Mouse (Mus musculus) ES-E14 (cell line): ENCODE data around the gene Naga.

ENCODE experiments used
- CHD2 ChIP-seq: IDR thresholded peaks from 2 replicates; pipeline ENCODE4 v1.6.1; 2014; ENCODE audit warnings: mild to moderate bottlenecking, low read depth, low read length, inconsistent platforms
- MAFK ChIP-seq: IDR thresholded peaks from 2 replicates; pipeline ENCODE4 v1.6.1; 2014; ENCODE audit warnings: mild to moderate bottlenecking, low read depth, low read length, inconsistent platforms; ENCODE audit not compliant: insufficient read depth
- ZNF384 ChIP-seq: IDR thresholded peaks from 2 replicates; pipeline ENCODE4 v1.6.1; 2012; ENCODE audit warnings: low read depth, low read length, inconsistent platforms

GRCm38 (mm10) chr15:82339150-82339549 is 425 bp upstream of the Naga start:
- TF ChIP-seq CHD2: no peak
- TF ChIP-seq MAFK: no peak
- no peak for TF ChIP-seq ZNF384
